Mouse (Mus musculus): ENCODE measurements around the gene Erbb4.

GRCm38 (mm10) chr1:68142562-68143350 lies 965.1 kb downstream of the Erbb4 start:
- TF ChIP-seq POLR2A (IDR thresholded peaks at IDR 0.05; ENCODE audit: borderline replicate concordance, extremely low read depth, low read depth, low read length) (no peak), CTCF (IDR thresholded peaks at IDR 0.05; ENCODE audit: insufficient read depth, low read length) (no peak)
